Mouse (Mus musculus) CH12.LX (cell line): ENCODE results near the gene Gosr1. TPM values are rescaled to one million over a fixed set of nuclear protein-coding genes. Genes with fewer than 3 reads are reported as not detected.

ENCODE experiments used
- DNase-seq: peaks from one replicate; pipeline ENCODE4 v3.0.0-alpha.2; 2013; ENCODE audit errors: extremely low read depth
- H3K27ac ChIP-seq: 2 replicates; pipeline ENCODE4 v1.5.1; 2012; ENCODE audit warnings: low read depth, mild to moderate bottlenecking, control low read depth, moderate library complexity; ENCODE audit not compliant: insufficient read depth
- H3K27me3 ChIP-seq: replicated peaks from 2 replicates; pipeline ENCODE3; 2012; ENCODE audit warnings: inconsistent platforms
- H3K36me3 ChIP-seq, 2 experiments: replicated peaks in 1 of 2; 2 replicates each; pipeline versions ENCODE3 to v1.6.1; 2012; ENCODE audit warnings: inconsistent platforms in 1 of 2, low read length in 1 of 2, mild to moderate bottlenecking in 1 of 2, mixed read lengths in 1 of 2, moderate library complexity in 1 of 2; ENCODE audit not compliant: control insufficient read depth in 1 of 2, insufficient read depth in 1 of 2
- H3K4me1 ChIP-seq, 2 experiments: 2 replicates each; pipeline ENCODE4 v1.6.1; 2012; ENCODE audit warnings: inconsistent platforms in 1 of 2, moderate library complexity in 1 of 2; ENCODE audit not compliant: insufficient read depth in 2 of 2, control insufficient read depth in 1 of 2
- H3K4me2 ChIP-seq: 2 replicates; pipeline ENCODE4 v1.6.1; 2012; ENCODE audit warnings: low read depth, mild to moderate bottlenecking, control low read depth; ENCODE audit not compliant: poor library complexity, insufficient read depth, severe bottlenecking
- H3K4me3 ChIP-seq, 3 experiments: fragments of 150-350 bp in 1 of 3; sonication (generic) in 1 of 3; replicated peaks in 1 of 3; 2 replicates each; pipeline versions ENCODE3 to v1.5.1; 2011 to 2012; ENCODE audit warnings: low read depth in 2 of 3, low read length in 2 of 3, mild to moderate bottlenecking in 2 of 3, moderate library complexity in 2 of 3, control low read depth in 1 of 3, improper control_type of control experiment in 1 of 3, inconsistent platforms in 1 of 3, mixed read lengths in 1 of 3; ENCODE audit not compliant: poor library complexity in 1 of 3
- H3K79me2 ChIP-seq: replicated peaks from 2 replicates; pipeline ENCODE4 v1.6.1; 2012; ENCODE audit warnings: mild to moderate bottlenecking, moderate library complexity; ENCODE audit not compliant: control insufficient read depth, poor library complexity, insufficient read depth, severe bottlenecking; ENCODE audit errors: extremely low read depth
- H3K9ac ChIP-seq: 2 replicates; pipeline ENCODE4 v1.6.1; 2012; ENCODE audit warnings: low read depth, mild to moderate bottlenecking, control low read depth, moderate library complexity; ENCODE audit not compliant: insufficient read depth
- H3K9me3 ChIP-seq: replicated peaks from 2 replicates; pipeline ENCODE3; 2012; ENCODE audit warnings: low read length, inconsistent platforms, mixed read lengths
- CHD1 ChIP-seq: IDR thresholded peaks from 2 replicates; pipeline ENCODE4 v1.6.1; 2012; ENCODE audit warnings: low read depth, low read length, improper control_type of control experiment, inconsistent platforms
- CHD2 ChIP-seq: IDR thresholded peaks from 2 replicates; pipeline ENCODE4 v1.6.1; 2011; ENCODE audit warnings: low read length, improper control_type of control experiment
- CTCF ChIP-seq, 2 experiments: IDR thresholded peaks in 1 of 2; conservative IDR thresholded peaks in 1 of 2; 2 replicates each; pipeline ENCODE4 v1.5.1; 2011 to 2012; ENCODE audit warnings: low read depth in 2 of 2, low read length in 2 of 2, improper control_type of control experiment in 1 of 2, inconsistent platforms in 1 of 2, mild to moderate bottlenecking in 1 of 2, moderate library complexity in 1 of 2
- E2F4 ChIP-seq: IDR thresholded peaks from 2 replicates; pipeline ENCODE4 v1.6.1; 2011; ENCODE audit warnings: low read depth, low read length, improper control_type of control experiment; ENCODE audit not compliant: insufficient replicate concordance
- ETS1 ChIP-seq: conservative IDR thresholded peaks from 2 replicates; pipeline ENCODE4 v1.6.1; 2012; ENCODE audit warnings: low read depth, mild to moderate bottlenecking, inconsistent platforms, low read length, improper control_type of control experiment, moderate library complexity
- GABPA ChIP-seq: IDR thresholded peaks from 2 replicates; pipeline ENCODE4 v1.6.1; 2012; ENCODE audit warnings: low read depth, low read length, improper control_type of control experiment, inconsistent platforms; ENCODE audit not compliant: insufficient replicate concordance
- HCFC1 ChIP-seq: IDR thresholded peaks from 2 replicates; pipeline ENCODE4 v1.6.1; 2012; ENCODE audit warnings: low read depth, mild to moderate bottlenecking, inconsistent platforms, low read length, improper control_type of control experiment
- IRF4 ChIP-seq: IDR thresholded peaks from 2 replicates; pipeline ENCODE4 v1.6.1; 2014; ENCODE audit warnings: low read depth, mild to moderate bottlenecking, inconsistent platforms, low read length, improper control_type of control experiment
- JUND ChIP-seq: conservative IDR thresholded peaks from 2 replicates; pipeline ENCODE4 v1.6.1; 2011; ENCODE audit warnings: low read depth, low read length, improper control_type of control experiment
- KAT2A ChIP-seq: IDR thresholded peaks from 2 replicates; pipeline ENCODE4 v1.6.1; 2012; ENCODE audit warnings: low read length, improper control_type of control experiment, inconsistent platforms; ENCODE audit not compliant: insufficient replicate concordance
- MAFK ChIP-seq: IDR thresholded peaks from 2 replicates; pipeline ENCODE4 v1.6.1; 2011; ENCODE audit warnings: low read length, improper control_type of control experiment; ENCODE audit not compliant: insufficient replicate concordance
- MAX ChIP-seq: IDR thresholded peaks from 2 replicates; pipeline ENCODE4 v1.6.1; 2011; ENCODE audit warnings: low read length, improper control_type of control experiment
- MAZ ChIP-seq: IDR thresholded peaks from 2 replicates; pipeline ENCODE4 v1.6.1; 2012; ENCODE audit warnings: low read depth, mild to moderate bottlenecking, inconsistent platforms, low read length, improper control_type of control experiment, moderate library complexity
- MYC ChIP-seq: IDR thresholded peaks from 2 replicates; pipeline ENCODE4 v1.6.1; 2011; ENCODE audit warnings: low read depth, mild to moderate bottlenecking, improper control_type of control experiment, low read length
- NRF1 ChIP-seq: IDR thresholded peaks from 2 replicates; pipeline ENCODE4 v1.6.1; 2014; ENCODE audit warnings: low read depth, mild to moderate bottlenecking, inconsistent platforms, low read length, improper control_type of control experiment, moderate library complexity
- PAX5 ChIP-seq: IDR thresholded peaks from 2 replicates; pipeline ENCODE4 v1.6.1; 2012; ENCODE audit warnings: low read length, inconsistent platforms, mixed read lengths
- POLR2A ChIP-seq: IDR thresholded peaks from 2 replicates; pipeline ENCODE4 v1.6.1; 2011; ENCODE audit warnings: low read depth, mild to moderate bottlenecking, improper control_type of control experiment, low read length
- POLR2AphosphoS2 ChIP-seq: IDR thresholded peaks from 2 replicates; pipeline ENCODE4 v1.6.1; 2011; ENCODE audit warnings: low read depth, low read length, improper control_type of control experiment
- SIN3A ChIP-seq: IDR thresholded peaks from 2 replicates; pipeline ENCODE4 v1.6.1; 2012; ENCODE audit warnings: low read length, improper control_type of control experiment, inconsistent platforms
- SMC3 ChIP-seq: IDR thresholded peaks from 2 replicates; pipeline ENCODE4 v1.6.1; 2011; ENCODE audit warnings: low read depth, low read length, improper control_type of control experiment
- TBP ChIP-seq: conservative IDR thresholded peaks from 2 replicates; pipeline ENCODE4 v1.6.1; 2011; ENCODE audit warnings: low read depth, low read length, improper control_type of control experiment
- TCF12 ChIP-seq: IDR thresholded peaks from 2 replicates; pipeline ENCODE4 v1.6.1; 2014; ENCODE audit warnings: low read depth, mild to moderate bottlenecking, inconsistent platforms, low read length, improper control_type of control experiment
- UBTF ChIP-seq: IDR thresholded peaks from 2 replicates; pipeline ENCODE4 v1.6.1; 2012; ENCODE audit warnings: low read depth, mild to moderate bottlenecking, inconsistent platforms, low read length, improper control_type of control experiment, moderate library complexity
- USF1 ChIP-seq: IDR thresholded peaks from 2 replicates; pipeline ENCODE4 v1.6.1; 2014; ENCODE audit warnings: low read depth, mild to moderate bottlenecking, inconsistent platforms, low read length, improper control_type of control experiment
- USF2 ChIP-seq: conservative IDR thresholded peaks from 2 replicates; pipeline ENCODE4 v1.6.1; 2011; ENCODE audit warnings: low read depth, low read length, improper control_type of control experiment
- ZC3H11A ChIP-seq: IDR thresholded peaks from 2 replicates; pipeline ENCODE4 v1.6.1; 2012; ENCODE audit warnings: low read depth, mild to moderate bottlenecking, inconsistent platforms, low read length, improper control_type of control experiment
- ZNF384 ChIP-seq: IDR thresholded peaks from 2 replicates; pipeline ENCODE4 v1.6.1; 2012; ENCODE audit warnings: low read depth, low read length, improper control_type of control experiment, inconsistent platforms
- dilution Hi-C: fragments of 300-500 bp; cut with MboI; formaldehyde crosslinking; loops from 2 replicates; pipeline ENCODE4 v1.14.3; 2020; ENCODE audit warnings: low sequenced_read_pairs; ENCODE audit not compliant: extremely low pct_unique_long_range_greater_than_20kb, extremely low pct_ligation_motif_present
- in situ Hi-C: fragments of 300-500 bp; cut with MboI; formaldehyde crosslinking; loops from 3 replicates; pipeline ENCODE4 v1.14.3; 2019; ENCODE audit warnings: low sequenced_read_pairs, low pct_ligation_motif_present, low pct_unique_long_range_greater_than_20kb, mixed read lengths
- polyA plus RNA-seq: library from polyadenylated mRNA; unstranded; fragments of >175 nt; gene quantifications from 2 replicates; pipeline ENCODE4 v1.2.1, GENCODE M21; 2012; ENCODE audit warnings: low read depth; ENCODE audit not compliant: insufficient read length
- total RNA-seq, 2 experiments: library from RNA; depleted of rRNA; stranded (reverse); fragments of 300-350 nt in 1 of 2; fragments of >200 nt in 1 of 2; gene quantifications; 2 replicates each; pipeline ENCODE4 v1.2.3; 2012 to 2014

Gosr1 gene
- total and polyA plus RNA-seq, 3 experiments = 21.2 to 46.6 (median 40.2) TPM

DNA sequence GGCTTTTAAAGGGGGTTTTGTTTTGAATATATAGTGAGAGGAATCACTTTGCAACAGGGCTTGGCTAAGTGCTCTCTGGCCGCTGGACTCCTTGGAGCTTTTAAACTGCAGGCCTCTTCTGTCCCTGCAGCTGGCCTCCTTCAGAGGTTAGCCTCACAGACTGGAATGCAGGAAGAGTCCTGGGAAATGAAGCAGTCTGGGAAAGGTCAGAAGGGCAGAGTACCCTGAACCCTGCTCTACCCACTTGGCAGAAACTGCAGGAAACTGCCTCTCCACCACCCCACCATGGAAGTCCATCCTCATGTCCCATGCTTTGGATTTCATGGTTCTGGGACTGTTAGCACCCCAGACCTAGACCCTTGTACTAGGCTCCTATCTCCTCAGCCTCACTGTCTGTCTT, 54.5 kb downstream of the Gosr1 start:
- no peak overlapping the region for H3K9ac ChIP-seq
- no peak overlapping the region for H3K27ac ChIP-seq
- dilution Hi-C loops (no loop called here), in situ Hi-C loops (no loop called here)
- TF ChIP-seq POLR2AphosphoS2 (no peak), CHD1 (no peak), USF2 (no peak), SMC3 (no peak), GABPA (no peak), MAFK (no peak), CTCF (conservative IDR thresholded peaks at IDR 0.05 in 1 of 2, IDR thresholded peaks at IDR 0.05 in 1 of 2; ENCODE audit: low read depth in 2 of 2, low read length in 2 of 2) (no peak), KAT2A (no peak), IRF4 (no peak), MYC (no peak), ZNF384 (no peak), MAZ (no peak), TBP (no peak), USF1 (no peak), NRF1 (no peak), UBTF (no peak), PAX5 (no peak), HCFC1 (no peak), ZC3H11A (no peak)
- peaks cover 57% of the 10 kb centered on the region for H3K27me3 ChIP-seq
- H3K4me2 ChIP-seq = no peak overlapping the region
- H3K4me3 ChIP-seq = no peak overlapping the region
- peaks cover 8% of the 10 kb centered on the region for H3K9me3 ChIP-seq
- DNase-seq = no peak
- H3K4me1 ChIP-seq = peaks cover 4 to 10% of the 10 kb centered on the region in 2 experiments
- H3K79me2 ChIP-seq = no peaks in the 10 kb centered on the region
- H3K36me3 ChIP-seq = no peaks in the 10 kb centered on the region

GRCm38 (mm10) chr11:76708066-76708465, 55.3 kb downstream of the Gosr1 start:
- no peak for DNase-seq
- in situ Hi-C loops = no loop called here
- Histone ChIP-seq H3K4me1 (peaks cover 4 to 10% of the 10 kb centered on the region in 2 experiments), H3K79me2 (no peaks in the 10 kb centered on the region), H3K9me3 (peaks cover 8% of the 10 kb centered on the region), H3K4me3 (no peak overlapping the region), H3K27ac (no peak overlapping the region), H3K4me2 (no peak overlapping the region), H3K27me3 (peaks cover 58% of the 10 kb centered on the region), H3K9ac (no peak overlapping the region), H3K36me3 (no peaks in the 10 kb centered on the region)
- dilution Hi-C loops = no loop called here
- TF ChIP-seq ETS1 (no peak), CHD2 (no peak), ZC3H11A (no peak), SIN3A (no peak), IRF4 (no peak), JUND (no peak), ZNF384 (no peak), PAX5 (no peak), CTCF (conservative IDR thresholded peaks at IDR 0.05 in 1 of 2, IDR thresholded peaks at IDR 0.05 in 1 of 2; ENCODE audit: low read depth in 2 of 2, low read length in 2 of 2) (no peak), POLR2A (no peak), USF1 (no peak), MAX (no peak), TCF12 (no peak), E2F4 (no peak)
